Mouse (Mus musculus): ENCODE data around the gene Psmd9. TPM values are rescaled to one million over a fixed set of nuclear protein-coding genes. Genes with fewer than 3 reads are reported as not detected.

Gene Psmd9
- total and polyA plus RNA-seq, 2 experiments from 2014 or later: 37.4 to 79.4 TPM

GRCm38 (mm10) chr5:123128426-123129169, 40.6 kb upstream of the Psmd9 start:
- no peak for TF ChIP-seq CTCF (IDR thresholded peaks at IDR 0.05; ENCODE audit: low read depth)
- Histone ChIP-seq H3K4me3 (ENCODE audit: low read depth, low read length) (no peak overlapping the region), H3K4me1 (ENCODE audit: insufficient read depth) (peaks cover 4% of the 10 kb centered on the region; the same call in 1 of the 2 replicates), H3K4me2 (ENCODE audit: low read depth) (no peak overlapping the region), H3K27me3 (ENCODE audit: insufficient read depth, low read length) (no peaks in the 10 kb centered on the region), H3K27ac (ENCODE audit: low read depth, low read length) (no peak overlapping the region), H3K9me3 (ENCODE audit: low read length) (no peaks in the 10 kb centered on the region), H3K9ac (no peak overlapping the region), H3K36me3 (ENCODE audit: insufficient read depth) (peaks cover 28% of the 10 kb centered on the region)
- 57% methylated on average over 10 of the region's 10 CpGs for WGBS
- ATAC-seq (no peak), DNase-seq (no peak)

DNA sequence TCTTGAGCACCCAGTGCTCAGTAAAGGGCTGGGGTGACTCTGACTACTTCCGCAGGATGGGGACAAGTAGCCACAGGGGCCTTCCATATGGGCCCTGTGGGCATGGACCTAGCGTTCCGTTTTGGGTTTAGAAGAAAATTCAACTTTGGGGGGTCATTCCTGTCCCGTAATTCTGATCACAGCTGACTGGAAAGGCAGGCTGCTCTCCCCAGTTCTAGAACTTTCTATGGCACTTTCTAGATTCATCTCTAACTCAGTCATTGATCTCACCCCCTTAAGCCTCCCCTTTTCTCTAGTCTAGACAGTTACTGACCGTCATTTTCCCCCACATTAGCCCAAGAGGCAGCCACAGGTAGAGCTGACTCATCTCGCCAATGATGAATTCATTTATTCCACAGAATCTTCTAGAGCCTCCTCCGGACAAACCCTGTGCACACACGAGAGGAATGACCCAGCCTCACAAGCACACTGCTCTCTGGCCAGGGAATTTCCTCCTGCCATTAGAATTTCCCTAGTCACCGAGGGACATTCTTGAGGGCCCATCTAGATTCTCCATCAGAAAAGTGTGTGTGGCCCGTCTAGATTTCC, 39.9 kb upstream of the Psmd9 start:
- H3K4me3 ChIP-seq (ENCODE audit: low read depth, low read length): no peak overlapping the region
- H3K27me3 ChIP-seq (ENCODE audit: insufficient read depth, low read length): no peaks in the 10 kb centered on the region
- ATAC-seq: no peak
- DNase-seq: no peak
- H3K4me1 ChIP-seq (ENCODE audit: insufficient read depth): peaks cover 8% of the 10 kb centered on the region
- WGBS: 90% methylated on average over 10 of the region's 10 CpGs
- H3K9me3 ChIP-seq (ENCODE audit: low read length): no peaks in the 10 kb centered on the region
- peaks cover 26% of the 10 kb centered on the region; the same call in 1 of the 2 replicates for H3K36me3 ChIP-seq (ENCODE audit: insufficient read depth)
- no peak overlapping the region for H3K4me2 ChIP-seq (ENCODE audit: low read depth)
- no peak for TF ChIP-seq CTCF (IDR thresholded peaks at IDR 0.05; ENCODE audit: low read depth)
- H3K27ac ChIP-seq (ENCODE audit: low read depth, low read length): no peak overlapping the region
- no peak overlapping the region for H3K9ac ChIP-seq

DNA sequence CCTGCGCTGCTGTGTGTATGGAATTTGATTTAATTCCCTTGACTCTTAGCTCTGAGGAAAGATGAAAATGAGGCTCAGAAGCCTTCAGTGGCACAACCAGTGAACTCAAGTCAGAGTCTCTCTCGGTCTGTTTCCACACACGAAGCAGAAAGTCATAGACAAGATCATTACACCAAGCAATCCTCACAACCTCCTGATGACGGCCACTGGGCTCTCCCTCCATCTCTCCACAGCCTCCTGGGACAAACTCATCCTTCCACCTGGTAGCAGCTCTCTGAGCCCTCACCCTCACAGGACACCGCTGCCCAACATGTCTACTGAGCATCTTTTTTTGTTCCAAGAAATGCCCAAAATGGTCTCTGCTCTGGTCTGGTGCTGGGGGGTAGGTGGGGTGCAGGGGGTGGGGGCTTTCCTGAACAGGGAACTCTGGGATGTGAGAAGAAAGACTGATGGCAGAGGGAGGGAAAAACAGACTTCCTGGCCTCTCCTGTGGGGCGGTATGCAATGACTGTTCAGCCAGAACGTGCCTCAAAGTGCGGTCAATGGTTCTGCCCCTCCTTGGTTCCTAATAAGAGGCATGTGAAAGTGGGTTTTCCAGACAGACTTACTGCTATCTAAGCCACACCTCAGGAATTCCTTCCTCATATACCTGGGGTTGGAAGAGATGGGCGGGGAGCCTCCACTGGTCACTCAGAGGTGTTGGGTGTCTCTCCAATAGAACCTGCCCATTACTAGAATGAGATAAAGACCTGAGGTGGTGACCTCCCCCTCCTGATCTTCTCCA, 39.0 kb upstream of the Psmd9 start:
- ATAC-seq (no peak), DNase-seq (no peak)
- no peak overlapping the region for H3K4me2 ChIP-seq (ENCODE audit: low read depth)
- no peak for TF ChIP-seq CTCF (IDR thresholded peaks at IDR 0.05; ENCODE audit: low read depth)
- 93% methylated on average over 9 of the region's 9 CpGs for WGBS
- H3K4me1 ChIP-seq (ENCODE audit: insufficient read depth): peaks cover 16% of the 10 kb centered on the region
- H3K4me3 ChIP-seq (ENCODE audit: low read depth, low read length): no peak overlapping the region
- H3K9me3 ChIP-seq (ENCODE audit: low read length): no peaks in the 10 kb centered on the region
- no peaks in the 10 kb centered on the region for H3K27me3 ChIP-seq (ENCODE audit: insufficient read depth, low read length)
- H3K9ac ChIP-seq: no peak overlapping the region
- H3K27ac ChIP-seq (ENCODE audit: low read depth, low read length): no peak overlapping the region
- peaks cover 23% of the 10 kb centered on the region; the same call in 1 of the 2 replicates for H3K36me3 ChIP-seq (ENCODE audit: insufficient read depth)

- Histone ChIP-seq H3K4me1 (ENCODE audit: insufficient read depth) (peaks cover 16% of the 10 kb centered on the region), H3K36me3 (ENCODE audit: insufficient read depth) (peaks cover 17% of the 10 kb centered on the region; the same call in 1 of the 2 replicates), H3K9me3 (ENCODE audit: low read length) (no peaks in the 10 kb centered on the region), H3K4me2 (ENCODE audit: low read depth) (no peak overlapping the region), H3K9ac (no peak overlapping the region), H3K27me3 (ENCODE audit: insufficient read depth, low read length) (no peaks in the 10 kb centered on the region), H3K4me3 (ENCODE audit: low read depth, low read length) (no peak overlapping the region), H3K27ac (ENCODE audit: low read depth, low read length) (no peak overlapping the region)
- 86% methylated on average over 5 of the region's 5 CpGs for WGBS
- no peak for ATAC-seq
- no peak for DNase-seq
- TF ChIP-seq CTCF (IDR thresholded peaks at IDR 0.05; ENCODE audit: low read depth): no peak
Measured at GRCm38 (mm10) chr5:123130814-123131148, 38.4 kb upstream of the Psmd9 start.

DNA sequence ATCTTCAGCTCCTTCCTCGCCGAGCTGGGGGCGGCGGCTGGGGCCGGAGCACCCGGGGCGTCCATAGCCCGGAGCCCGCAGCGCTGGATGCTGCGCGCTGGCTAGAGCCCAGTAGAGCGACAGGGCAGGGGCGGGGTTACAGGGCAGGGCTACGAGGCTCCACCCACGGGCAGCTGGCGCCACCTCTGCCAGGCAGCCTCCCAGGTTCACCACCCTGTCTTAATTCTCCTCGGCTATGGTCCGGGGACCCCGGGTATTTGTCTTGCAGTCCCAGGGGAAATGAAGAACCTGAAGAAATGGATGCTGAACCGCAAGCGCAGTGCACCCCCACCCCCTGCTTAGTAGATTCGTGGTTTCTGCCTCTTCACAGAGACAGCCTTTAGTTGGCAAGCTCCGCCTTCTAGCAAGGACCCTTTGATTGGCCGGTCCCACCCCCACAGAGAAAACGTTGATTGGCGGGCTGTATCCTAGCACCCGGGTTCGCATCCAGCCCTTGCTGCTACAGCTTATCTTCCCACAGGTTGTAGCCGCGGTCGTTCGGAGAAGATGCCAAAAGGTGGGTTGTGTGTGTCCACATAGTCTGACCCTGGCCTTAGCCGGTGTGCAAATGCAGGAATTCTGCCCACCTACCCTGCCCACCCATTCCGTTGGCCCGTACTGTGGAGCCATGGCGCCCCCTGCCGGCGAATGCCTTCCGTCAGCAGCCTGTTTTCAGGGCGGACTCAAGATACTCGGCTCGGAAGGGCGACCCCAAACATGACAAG, 36.7 kb upstream of the Psmd9 start, which contains the start of gene Rhof:
Gene Rhof (minus strand): TSS at position 385 of the 764 bp plus-strand sequence.
- H3K9ac ChIP-seq: peak within 1 kb of the TSS; percentile 77
- peaks cover 22% of the 10 kb centered on the region for H3K4me1 ChIP-seq (ENCODE audit: insufficient read depth)
- peaks cover 10% of the 10 kb centered on the region; the same call in 1 of the 2 replicates for H3K36me3 ChIP-seq (ENCODE audit: insufficient read depth)
- no peaks in the 10 kb centered on the region for H3K9me3 ChIP-seq (ENCODE audit: low read length)
- peak within 1 kb of the TSS; percentile 97 for H3K4me2 ChIP-seq (ENCODE audit: low read depth)
- ATAC-seq (peak; percentile 75), DNase-seq (peak; percentile 92)
- H3K4me3 ChIP-seq (ENCODE audit: low read depth, low read length): peak within 1 kb of the TSS; percentile 56
- 3% methylated on average over 44 of the region's 44 CpGs for WGBS
- H3K27ac ChIP-seq (ENCODE audit: low read depth, low read length): peak within 1 kb of the TSS; percentile 100
- no peaks in the 10 kb centered on the region for H3K27me3 ChIP-seq (ENCODE audit: insufficient read depth, low read length)
- TF ChIP-seq CTCF (IDR thresholded peaks at IDR 0.05; ENCODE audit: low read depth): peak; percentile 92

- Histone ChIP-seq H3K9ac (no peak overlapping the region), H3K9me3 (ENCODE audit: low read length) (no peaks in the 10 kb centered on the region), H3K27me3 (ENCODE audit: insufficient read depth, low read length) (no peaks in the 10 kb centered on the region), H3K4me2 (ENCODE audit: low read depth) (peak overlapping the region; percentile 97), H3K36me3 (ENCODE audit: insufficient read depth) (peaks cover 10% of the 10 kb centered on the region; the same call in 1 of the 2 replicates), H3K4me1 (ENCODE audit: insufficient read depth) (peaks cover 22% of the 10 kb centered on the region), H3K4me3 (ENCODE audit: low read depth, low read length) (no peak overlapping the region), H3K27ac (ENCODE audit: low read depth, low read length) (peak overlapping the region; percentile 100)
- ATAC-seq: peak; percentile 42
- TF ChIP-seq CTCF (IDR thresholded peaks at IDR 0.05; ENCODE audit: low read depth): peak; percentile 99
- WGBS: 19% methylated on average over 18 of the region's 18 CpGs
- DNase-seq: peak; percentile 93
Measured at GRCm38 (mm10) chr5:123133083-123133783, 36.0 kb upstream of the Psmd9 start.
